Mouse (Mus musculus) small intestine, adult 2 months (tissue): ENCODE data around the gene Pappa2. TPM values are rescaled to one million over a fixed set of nuclear protein-coding genes. Genes with fewer than 3 reads are reported as not detected.

Experiments
- H3K27ac ChIP-seq: fragments of 200-500 bp; 2 replicates; pipeline ENCODE4 v1.5.1; 2012; ENCODE audit warnings: low read depth, low read length, control low read depth, inconsistent platforms; ENCODE audit not compliant: insufficient read depth
- H3K27me3 ChIP-seq: fragments of 200-500 bp; 2 replicates; pipeline ENCODE4 v1.6.1; 2012; ENCODE audit warnings: mild to moderate bottlenecking, moderate library complexity, low read length, inconsistent platforms; ENCODE audit not compliant: control insufficient read depth, insufficient read depth
- H3K36me3 ChIP-seq: fragments of 200-500 bp; 2 replicates; pipeline ENCODE4 v1.6.1; 2012; ENCODE audit warnings: mild to moderate bottlenecking, low read length, control low read depth, inconsistent platforms; ENCODE audit not compliant: control insufficient read depth, insufficient read depth
- H3K4me1 ChIP-seq: fragments of 200-500 bp; 2 replicates; pipeline ENCODE4 v1.6.1; 2012; ENCODE audit warnings: low read length, inconsistent platforms, mixed read lengths; ENCODE audit not compliant: control insufficient read depth, insufficient read depth, insufficient read length
- H3K4me3 ChIP-seq: fragments of 200-500 bp; 2 replicates; pipeline ENCODE4 v1.5.1; 2012; ENCODE audit warnings: low read depth, mild to moderate bottlenecking, control low read depth, inconsistent platforms, low read length, moderate library complexity
- CTCF ChIP-seq: fragments of 200-500 bp; IDR thresholded peaks from 2 replicates; pipeline ENCODE4 v1.5.1; 2012; ENCODE audit warnings: low read depth, mild to moderate bottlenecking, control low read depth, inconsistent platforms, low read length, moderate library complexity, mixed read lengths; ENCODE audit not compliant: insufficient replicate concordance, insufficient read length; ENCODE audit errors: extremely low read depth
- POLR2A ChIP-seq: fragments of 200-500 bp; IDR thresholded peaks from 2 replicates; pipeline ENCODE4 v1.6.1; 2012; ENCODE audit warnings: low read depth, mild to moderate bottlenecking, control low read depth, inconsistent platforms, low read length, moderate library complexity
- WGBS: fragments of 180-500 bp; shearing (Covaris S2); methylation state at CpG from one replicate; pipeline ENCODE4 v1.1.7; 2018; 5-methylcytosine and 5-hydroxymethylcytosine counted together
- polyA plus RNA-seq: library from polyadenylated mRNA; depleted of rRNA; stranded (reverse); fragments of >200 nt; gene quantifications from 2 replicates; pipeline ENCODE4 v1.2.3, GENCODE M21; 2012

The Pappa2 gene
- polyA plus RNA-seq, 1 experiment, result 0.09 TPM

DNA sequence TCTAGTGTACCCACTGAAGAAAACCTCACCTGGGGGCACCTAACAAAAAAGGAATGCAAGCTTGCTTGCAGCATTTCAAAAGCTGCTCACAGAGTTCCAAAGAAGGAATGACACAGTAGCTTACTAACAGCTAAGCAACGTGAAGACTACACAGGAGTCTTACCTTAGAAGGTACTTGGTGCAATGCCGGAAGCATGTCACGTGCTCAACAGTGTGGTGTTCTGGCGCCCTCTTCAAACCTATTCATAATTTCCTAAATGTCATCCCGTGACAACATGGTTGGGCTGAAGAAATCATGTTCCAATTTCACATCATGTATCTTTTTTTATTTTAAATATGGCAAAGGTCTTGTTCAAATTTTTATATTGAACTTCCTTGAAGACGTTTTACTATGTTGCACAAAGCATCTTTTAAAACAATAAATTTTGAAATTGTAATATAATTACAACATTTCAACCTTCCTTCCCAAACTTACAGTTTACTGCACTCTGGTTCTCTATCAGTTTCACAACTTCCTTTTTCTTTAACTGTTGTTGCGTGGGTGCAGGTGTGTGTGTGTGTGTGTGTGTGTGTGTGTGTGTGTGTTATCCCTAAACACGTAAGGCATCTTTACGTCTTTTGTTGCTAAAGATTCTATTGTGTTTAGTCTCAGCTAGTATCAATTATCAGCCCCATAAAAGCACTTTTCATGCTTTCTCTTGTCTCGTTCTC lies 282.3 kb downstream of the Pappa2 start:
- Histone ChIP-seq H3K36me3 (no peaks in the 10 kb centered on the region), H3K27ac (no peak overlapping the region), H3K4me3 (no peak overlapping the region), H3K27me3 (no peaks in the 10 kb centered on the region), H3K4me1 (no peaks in the 10 kb centered on the region)
- no peak for TF ChIP-seq POLR2A
- TF ChIP-seq CTCF, result no peak
- 83% methylated on average over 10 of the region's 10 CpGs for whole genome bisulfite sequencing

DNA sequence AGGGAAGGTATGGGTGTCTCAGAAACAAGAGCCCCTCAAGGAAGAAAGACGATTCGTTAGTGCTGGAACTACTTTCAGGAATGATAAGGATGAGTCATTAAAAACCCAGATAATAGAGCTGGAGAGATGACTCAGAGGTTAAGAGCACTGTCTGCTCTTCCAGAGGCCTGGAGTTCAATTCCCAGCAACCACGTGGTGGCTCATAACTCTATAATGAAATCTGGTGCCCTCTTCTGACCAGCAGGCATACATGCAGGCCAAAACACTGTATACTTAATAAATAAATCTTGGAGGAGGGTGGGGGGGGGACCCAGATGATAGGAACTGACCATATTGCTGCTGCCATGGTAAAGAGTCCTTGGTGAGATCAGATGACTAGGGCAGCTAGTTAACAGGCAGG lies 282.9 kb downstream of the Pappa2 start:
- TF ChIP-seq POLR2A, result no peak
- TF ChIP-seq CTCF, result no peak
- Histone ChIP-seq H3K4me3 (no peak overlapping the region), H3K36me3 (no peaks in the 10 kb centered on the region), H3K4me1 (no peaks in the 10 kb centered on the region), H3K27me3 (no peaks in the 10 kb centered on the region), H3K27ac (no peak overlapping the region)
- WGBS, result 52% methylated on average over 3 of the region's 3 CpGs

DNA sequence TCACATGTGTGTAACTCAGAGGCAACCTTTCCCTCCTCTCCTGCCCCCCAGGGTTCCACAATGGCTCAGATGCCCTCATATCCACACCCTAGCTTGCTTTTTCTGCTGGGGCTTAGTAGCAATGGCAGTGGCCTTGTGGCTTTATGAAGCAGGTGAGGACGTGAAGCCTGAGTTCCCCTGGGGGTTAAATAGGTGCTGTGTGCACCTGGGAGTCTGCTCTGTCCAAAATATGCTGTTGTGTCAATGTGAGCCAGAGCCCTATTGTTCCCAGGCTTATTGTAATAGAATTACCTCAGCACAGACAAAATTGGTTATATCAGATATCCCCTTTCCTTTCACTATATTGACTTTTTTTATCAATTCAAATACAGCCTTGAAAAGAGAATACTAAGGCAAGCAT lies 292.6 kb downstream of the Pappa2 start:
- Histone ChIP-seq H3K4me1 (no peaks in the 10 kb centered on the region), H3K36me3 (no peaks in the 10 kb centered on the region), H3K27ac (no peak overlapping the region), H3K27me3 (no peaks in the 10 kb centered on the region), H3K4me3 (no peak overlapping the region)
- WGBS, result 22% methylated on average over 1 of the region's 1 CpGs
- TF ChIP-seq CTCF (no peak), POLR2A (no peak)

DNA sequence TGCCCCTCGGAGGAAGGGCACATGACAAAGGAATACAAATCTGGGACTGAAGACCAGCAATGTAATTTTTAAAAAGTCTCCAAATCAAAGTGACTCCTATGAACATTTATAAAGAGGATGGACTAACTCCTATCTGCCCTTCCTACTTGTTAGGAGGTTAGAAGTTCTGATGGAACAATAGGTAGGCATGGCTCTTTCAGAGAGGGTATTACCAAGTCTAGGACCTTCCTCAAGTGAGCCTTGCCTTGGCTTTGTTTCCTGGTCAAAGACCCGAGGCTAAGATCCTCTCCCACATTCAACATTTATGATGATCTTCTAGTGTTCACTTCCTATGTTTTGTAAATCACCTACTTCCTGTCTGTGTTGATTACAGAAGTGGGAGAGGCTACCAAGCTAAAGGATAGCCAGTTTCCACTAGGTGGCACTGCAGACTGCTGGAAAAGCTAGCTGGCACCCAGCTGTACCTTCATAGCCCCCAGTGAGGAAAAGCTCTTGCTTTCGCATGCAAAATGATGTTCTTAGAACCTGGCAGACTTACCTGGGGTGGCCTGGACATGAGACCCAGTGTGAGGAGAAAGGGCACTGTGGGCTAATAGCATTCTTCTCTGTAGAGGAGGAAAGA lies 310.2 kb downstream of the Pappa2 start:
- Histone ChIP-seq H3K36me3 (no peaks in the 10 kb centered on the region), H3K4me1 (no peaks in the 10 kb centered on the region), H3K4me3 (no peak overlapping the region), H3K27me3 (no peaks in the 10 kb centered on the region; the same call in 1 of the 2 replicates), H3K27ac (no peak overlapping the region)
- TF ChIP-seq POLR2A (no peak), CTCF (peak; percentile 40; the same call in 1 of the 2 replicates)
- 39% methylated on average over 3 of the region's 3 CpGs for WGBS

DNA sequence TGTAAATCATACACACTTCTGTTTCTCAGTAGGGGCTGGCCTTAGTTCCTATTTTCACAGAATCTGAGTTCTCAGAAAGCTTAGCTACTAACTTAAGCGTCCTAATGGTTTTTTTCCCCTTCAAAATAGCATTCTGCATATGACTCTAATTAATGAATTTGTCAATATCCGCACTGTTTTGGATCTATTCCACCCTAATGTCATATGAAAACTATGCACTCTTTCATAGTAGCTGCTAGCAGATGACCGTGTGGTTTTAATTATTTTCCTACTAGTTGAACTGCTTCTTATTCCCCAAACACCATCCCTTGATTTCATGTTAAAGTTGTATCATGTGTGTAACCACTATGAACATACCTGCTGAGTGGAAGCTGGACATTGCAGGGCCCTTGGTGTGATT lies 314.3 kb downstream of the Pappa2 start:
- no peak overlapping the region for H3K27ac ChIP-seq
- WGBS, result 67% methylated on average over 3 of the region's 3 CpGs
- H3K4me1 ChIP-seq, result no peaks in the 10 kb centered on the region
- H3K36me3 ChIP-seq, result no peaks in the 10 kb centered on the region
- no peak overlapping the region for H3K4me3 ChIP-seq
- no peak for TF ChIP-seq CTCF
- H3K27me3 ChIP-seq, result no peaks in the 10 kb centered on the region; the same call in 1 of the 2 replicates
